Mouse (Mus musculus) forebrain, embryonic 11.5 days (tissue): Measurements from ENCODE around the gene Pacrg. TPM values are rescaled to one million over a fixed set of nuclear protein-coding genes. Genes with fewer than 3 reads are reported as not detected.

Source experiments
- ATAC-seq: fragments of 200-750 bp; cut with Nextera tagmentation; replicated peaks from 2 replicates; pipeline ENCODE4 v1.8.0; 2017; ENCODE audit warnings: moderate TSS enrichment; ENCODE audit not compliant: low FRiP score
- DNase-seq: peaks from one replicate; pipeline ENCODE4 v3.0.0-alpha.2; 2017; ENCODE audit warnings: low spot score
- H3K27ac ChIP-seq: fragments of 300-500 bp; sonication (generic); 2 replicates; pipeline ENCODE4 v1.5.1; 2014; ENCODE audit warnings: low read depth, low read length
- H3K27me3 ChIP-seq: fragments of 300-500 bp; sonication (generic); 2 replicates; pipeline ENCODE4 v1.6.1; 2014; ENCODE audit warnings: mild to moderate bottlenecking, low read length, mixed read lengths; ENCODE audit not compliant: control insufficient read depth, insufficient read depth
- H3K36me3 ChIP-seq: fragments of 300-500 bp; sonication (generic); 2 replicates; pipeline ENCODE4 v1.6.1; 2014; ENCODE audit warnings: mild to moderate bottlenecking, low read length, moderate library complexity, mixed read lengths; ENCODE audit not compliant: control insufficient read depth, insufficient read depth
- H3K4me1 ChIP-seq: fragments of 300-500 bp; sonication (generic); replicated peaks from 2 replicates; pipeline ENCODE4 v1.6.1; 2014; ENCODE audit warnings: low read length, mixed read lengths; ENCODE audit not compliant: control insufficient read depth, insufficient read depth
- H3K4me2 ChIP-seq: fragments of 300-500 bp; sonication (generic); 2 replicates; pipeline ENCODE4 v1.6.1; 2014; ENCODE audit warnings: low read depth, mild to moderate bottlenecking, low read length, moderate library complexity, mixed read lengths; ENCODE audit not compliant: severe bottlenecking
- H3K4me3 ChIP-seq: fragments of 300-500 bp; sonication (generic); 2 replicates; pipeline ENCODE4 v1.5.1; 2014; ENCODE audit warnings: low read depth, low read length
- H3K9ac ChIP-seq: fragments of 300-500 bp; sonication (generic); 2 replicates; pipeline ENCODE4 v1.6.1; 2014; ENCODE audit warnings: low read length
- H3K9me3 ChIP-seq: fragments of 300-500 bp; sonication (generic); 2 replicates; pipeline ENCODE4 v1.6.1; 2016; ENCODE audit warnings: low read length, mixed read lengths; ENCODE audit not compliant: control insufficient read depth
- WGBS: fragments of 180-500 bp; shearing (Covaris S2); extraction: QIAGEN DNeasy Blood & Tissue Kit; methylation state at CpG from one replicate; pipeline ENCODE4 v1.1.7; 2014; 5-methylcytosine and 5-hydroxymethylcytosine counted together
- polyA plus RNA-seq: library from polyadenylated mRNA; unstranded; fragments of >200 nt; fragmentation: Nextera tagmentation; extraction: Ambion mirVana; gene quantifications from 2 replicates; pipeline ENCODE4 v1.2.1, GENCODE M21; 2014

Pacrg gene
- polyA plus RNA-seq, 1 experiment from 2014 or later, result 4.7 TPM

DNA sequence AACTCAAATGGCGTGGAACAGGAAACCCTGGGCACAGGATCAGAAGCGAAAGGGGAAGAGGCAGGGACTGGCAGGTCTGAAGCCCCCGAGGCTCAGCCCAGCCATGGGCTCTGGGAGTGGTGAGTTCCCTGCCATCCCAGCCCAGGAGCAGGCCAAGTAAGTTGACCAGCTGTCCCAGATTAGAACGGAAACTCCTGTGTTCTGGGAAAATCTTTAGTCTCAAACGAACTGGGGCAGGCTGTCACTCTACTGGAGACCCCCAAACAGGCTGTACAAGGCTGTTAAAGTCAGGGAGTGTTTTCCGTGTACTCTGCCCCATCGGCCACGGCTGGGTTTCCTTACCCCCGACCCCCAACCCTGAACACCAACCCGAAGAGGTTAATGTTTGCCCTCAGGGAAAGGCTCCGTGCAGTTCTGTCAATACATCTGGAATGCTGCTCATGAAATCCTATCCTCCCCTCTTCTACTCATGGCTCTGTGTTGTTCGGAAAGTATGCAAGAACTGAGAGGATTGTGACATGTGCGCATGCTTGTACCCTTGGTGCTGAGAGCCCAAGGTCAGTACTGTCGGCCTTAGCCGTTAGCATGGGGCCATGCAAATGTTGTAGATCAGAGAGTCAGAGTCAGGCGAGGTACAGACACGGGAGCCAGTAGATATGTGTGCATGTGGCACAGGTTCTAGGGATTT is 360.9 kb downstream of the Pacrg start:
- Histone ChIP-seq H3K4me1 (no peaks in the 10 kb centered on the region), H3K36me3 (no peaks in the 10 kb centered on the region), H3K27ac (peak overlapping the region; percentile 25; the same call in 1 of the 2 replicates), H3K9me3 (no peaks in the 10 kb centered on the region), H3K27me3 (no peaks in the 10 kb centered on the region), H3K9ac (no peak overlapping the region; the same call in 1 of the 2 replicates), H3K4me2 (no peak overlapping the region), H3K4me3 (no peak overlapping the region)
- DNase-seq (peak; percentile 55), ATAC-seq (no peak)
- 75% methylated on average over 17 of the region's 17 CpGs for WGBS

DNA sequence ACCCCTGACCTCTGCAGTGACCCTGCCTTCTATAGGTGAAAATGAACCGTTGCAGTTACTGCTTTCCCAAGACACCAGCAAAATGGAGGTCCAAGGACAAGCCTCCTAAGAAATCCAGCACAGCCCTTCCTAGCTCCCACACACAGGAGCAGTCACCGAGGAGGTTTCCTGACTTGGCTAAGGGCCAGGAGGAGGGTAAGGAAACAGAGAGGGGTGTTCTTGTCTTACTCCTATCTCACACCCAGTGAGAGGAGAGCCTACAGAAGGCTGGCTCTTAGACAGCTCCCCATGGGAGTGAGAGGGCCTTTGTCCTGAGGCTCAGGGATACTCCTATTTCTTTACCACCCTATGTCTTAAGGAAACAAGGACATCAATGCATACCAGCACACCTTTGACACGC is 361.7 kb downstream of the Pacrg start:
- WGBS, result 68% methylated on average over 3 of the region's 3 CpGs
- H3K9ac ChIP-seq, result no peak overlapping the region
- no peak overlapping the region for H3K4me2 ChIP-seq
- H3K4me1 ChIP-seq, result no peaks in the 10 kb centered on the region
- H3K4me3 ChIP-seq, result no peak overlapping the region
- ATAC-seq (no peak), DNase-seq (peak; percentile 45)
- H3K9me3 ChIP-seq, result no peaks in the 10 kb centered on the region
- H3K27ac ChIP-seq, result no peak overlapping the region
- H3K36me3 ChIP-seq, result no peaks in the 10 kb centered on the region
- H3K27me3 ChIP-seq, result no peaks in the 10 kb centered on the region

DNA sequence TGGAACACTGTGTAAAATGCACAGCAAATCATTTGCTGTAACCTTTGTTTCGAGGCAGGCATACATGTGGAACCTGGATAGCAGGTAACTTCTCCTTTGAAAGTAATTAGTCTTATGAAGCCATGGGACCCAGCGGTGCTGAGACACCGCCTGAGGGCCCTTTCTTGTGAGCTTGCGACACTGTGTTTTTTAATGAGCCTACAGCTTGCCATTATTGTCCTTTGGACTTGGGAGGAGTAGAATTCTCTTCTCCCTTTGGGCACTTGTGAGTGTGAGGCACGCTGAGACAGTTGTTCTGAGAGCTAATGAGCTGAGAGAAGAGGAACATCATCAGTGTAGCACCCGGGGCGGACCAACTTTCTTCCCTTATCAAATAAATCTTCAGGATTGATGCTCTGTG is 363.3 kb downstream of the Pacrg start:
- H3K36me3 ChIP-seq, result no peaks in the 10 kb centered on the region
- ATAC-seq, result 0 out of 2 replicates have a peak, but pooled peaks have one; percentile 21
- no peak overlapping the region for H3K27ac ChIP-seq
- no peak for DNase-seq
- no peak overlapping the region for H3K4me2 ChIP-seq
- no peaks in the 10 kb centered on the region for H3K27me3 ChIP-seq
- no peaks in the 10 kb centered on the region for H3K4me1 ChIP-seq
- no peak overlapping the region for H3K9ac ChIP-seq
- H3K4me3 ChIP-seq, result no peak overlapping the region
- WGBS, result 65% methylated on average over 7 of the region's 7 CpGs
- no peaks in the 10 kb centered on the region for H3K9me3 ChIP-seq

DNA sequence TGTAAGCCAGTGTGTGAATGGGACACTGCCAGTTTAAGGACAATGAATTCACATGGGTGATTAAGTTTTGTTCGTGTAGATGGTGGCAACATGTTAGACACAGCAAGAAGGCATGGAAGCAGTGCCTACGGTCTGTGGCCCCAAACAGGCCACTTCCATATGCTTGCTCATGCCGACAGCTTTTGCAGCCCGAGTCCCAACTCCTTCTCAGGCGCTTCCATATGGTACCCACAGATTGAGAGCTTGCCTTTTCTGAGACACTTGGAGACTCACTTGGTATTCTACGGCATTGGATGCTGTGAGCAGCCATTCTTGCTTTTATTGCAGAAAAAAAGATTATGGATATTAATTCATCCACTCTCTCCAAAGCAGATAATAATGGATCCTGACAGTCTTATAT is 365.1 kb downstream of the Pacrg start:
- DNase-seq, result no peak
- no peaks in the 10 kb centered on the region for H3K9me3 ChIP-seq
- no peak overlapping the region for H3K27ac ChIP-seq
- ATAC-seq, result no peak
- H3K27me3 ChIP-seq, result no peaks in the 10 kb centered on the region
- no peaks in the 10 kb centered on the region for H3K4me1 ChIP-seq
- H3K4me2 ChIP-seq, result no peak overlapping the region
- no peak overlapping the region for H3K9ac ChIP-seq
- no peak overlapping the region for H3K4me3 ChIP-seq
- no peaks in the 10 kb centered on the region for H3K36me3 ChIP-seq
- WGBS, result 88% methylated on average over 6 of the region's 6 CpGs

DNA sequence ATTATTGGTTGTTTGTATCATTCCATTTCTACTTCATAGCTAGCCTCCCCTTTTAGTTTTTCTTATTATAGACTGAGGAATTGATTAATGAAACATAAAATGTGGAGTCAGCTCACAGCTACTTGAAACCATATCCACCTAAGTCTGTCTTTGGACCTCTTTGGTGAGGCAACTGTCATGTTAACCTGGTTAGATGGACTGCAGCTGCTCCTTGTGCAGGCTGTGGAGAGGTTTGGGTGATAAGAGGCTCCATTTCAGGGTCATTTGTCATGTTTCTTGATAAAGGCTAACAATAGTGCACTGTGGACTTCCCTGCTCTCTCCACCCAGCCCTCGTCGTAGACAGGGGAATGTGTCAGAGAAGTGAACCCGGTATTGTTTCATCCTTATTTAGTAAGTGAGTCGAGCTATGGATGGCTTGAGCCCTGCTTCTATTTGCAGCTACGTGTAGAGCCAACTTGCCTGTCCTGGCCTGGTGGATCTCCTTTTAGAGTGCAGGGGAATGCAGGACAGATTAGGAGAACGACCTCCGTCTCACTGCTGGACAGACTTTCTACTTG is 366.2 kb downstream of the Pacrg start:
- Histone ChIP-seq H3K27me3 (no peaks in the 10 kb centered on the region), H3K9me3 (no peaks in the 10 kb centered on the region), H3K9ac (no peak overlapping the region), H3K27ac (no peak overlapping the region), H3K36me3 (no peaks in the 10 kb centered on the region), H3K4me1 (no peaks in the 10 kb centered on the region), H3K4me2 (no peak overlapping the region), H3K4me3 (no peak overlapping the region)
- ATAC-seq (no peak), DNase-seq (no peak)
- 78% methylated on average over 7 of the region's 7 CpGs for WGBS

DNA sequence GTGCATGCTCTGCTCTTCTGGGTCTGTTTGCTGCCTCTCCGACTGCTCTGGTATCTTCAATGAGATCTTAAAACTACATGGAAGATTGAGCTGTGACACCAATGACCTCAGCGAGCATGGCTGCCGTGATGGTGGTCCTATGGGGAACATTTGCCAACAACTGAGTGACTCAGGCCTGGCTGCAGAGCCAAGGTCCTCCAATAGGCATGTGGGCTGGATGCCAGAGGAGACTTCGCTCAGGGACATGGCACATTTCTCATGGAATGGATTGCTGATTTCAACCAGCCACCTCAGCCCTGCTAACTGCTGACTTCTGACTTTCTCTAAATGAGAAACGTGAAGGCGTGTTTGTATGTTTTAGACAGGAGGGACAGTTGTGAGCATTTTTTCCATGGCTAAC is 366.9 kb downstream of the Pacrg start:
- Histone ChIP-seq H3K36me3 (no peaks in the 10 kb centered on the region), H3K27me3 (no peaks in the 10 kb centered on the region), H3K4me2 (no peak overlapping the region), H3K9ac (no peak overlapping the region), H3K27ac (no peak overlapping the region), H3K4me1 (no peaks in the 10 kb centered on the region), H3K9me3 (no peaks in the 10 kb centered on the region), H3K4me3 (no peak overlapping the region)
- ATAC-seq (no peak), DNase-seq (no peak)
- WGBS, result 87% methylated on average over 6 of the region's 6 CpGs

DNA sequence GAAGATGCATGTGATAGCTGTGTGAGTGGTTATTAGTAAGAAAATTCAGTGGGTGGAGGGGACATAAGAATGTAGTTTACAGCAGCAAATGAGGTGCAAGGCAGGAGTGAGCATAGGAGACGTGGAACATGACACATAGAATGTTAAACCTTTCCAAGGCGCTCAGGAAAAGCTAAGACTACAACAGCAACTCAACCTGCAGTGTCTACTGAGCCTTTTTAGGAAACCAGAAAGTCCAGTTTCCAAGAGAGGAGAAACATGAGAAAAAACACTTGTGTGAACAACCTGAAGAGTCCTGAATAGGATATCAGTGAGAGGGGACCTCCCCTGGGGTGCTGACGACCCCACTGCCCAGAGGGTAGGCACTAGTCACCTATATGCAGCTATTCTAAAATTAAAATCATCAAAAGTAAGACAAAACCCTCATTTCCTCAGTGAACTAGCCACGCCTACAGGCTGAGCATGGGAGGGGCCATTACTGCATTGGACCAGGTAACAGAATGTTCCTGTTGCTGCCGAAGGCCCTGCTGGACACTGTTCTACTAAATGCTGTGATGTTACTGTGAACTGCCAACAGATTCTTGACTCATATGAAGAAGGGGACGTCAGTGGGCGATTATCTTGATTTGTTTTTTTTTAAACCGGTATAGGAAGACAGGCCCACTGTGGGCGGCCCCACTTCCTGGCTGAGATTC is 370.1 kb downstream of the Pacrg start:
- Histone ChIP-seq H3K4me1 (no peaks in the 10 kb centered on the region), H3K4me2 (no peak overlapping the region), H3K36me3 (no peaks in the 10 kb centered on the region), H3K27ac (no peak overlapping the region), H3K4me3 (no peak overlapping the region), H3K9ac (no peak overlapping the region), H3K9me3 (no peaks in the 10 kb centered on the region), H3K27me3 (no peaks in the 10 kb centered on the region)
- DNase-seq (peak; percentile 24), ATAC-seq (no peak)
- WGBS, result 89% methylated on average over 9 of the region's 9 CpGs

DNA sequence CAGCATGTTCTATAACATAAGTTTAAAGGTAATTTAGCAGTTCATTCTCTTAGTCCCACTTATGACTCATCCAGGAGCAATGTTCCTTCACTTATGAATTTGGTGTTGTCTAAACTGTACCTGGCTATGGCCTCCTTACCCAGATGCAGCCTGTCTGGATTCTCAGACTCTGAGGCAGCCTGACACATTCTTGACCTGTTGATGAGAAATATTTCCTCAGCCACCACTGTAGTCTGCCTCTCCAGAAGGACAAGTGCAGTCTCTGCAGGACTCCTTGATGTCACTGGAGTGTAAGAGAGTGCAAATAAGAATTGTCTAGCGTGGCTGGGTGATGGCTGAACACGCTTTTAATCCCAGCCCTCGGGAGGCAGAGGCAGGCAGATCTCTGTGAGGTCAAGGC is 373.0 kb downstream of the Pacrg start:
- Histone ChIP-seq H3K4me2 (no peak overlapping the region), H3K27ac (no peak overlapping the region), H3K36me3 (no peaks in the 10 kb centered on the region), H3K27me3 (no peaks in the 10 kb centered on the region), H3K9me3 (no peaks in the 10 kb centered on the region), H3K9ac (no peak overlapping the region), H3K4me1 (no peaks in the 10 kb centered on the region), H3K4me3 (no peak overlapping the region)
- no peak for DNase-seq
- WGBS, result 90% methylated on average over 3 of the region's 3 CpGs
- ATAC-seq, result no peak
